Mouse (Mus musculus) brown adipose tissue, adult 24 weeks (tissue): ENCODE data around the gene Crybg3. TPM values are rescaled to one million over a fixed set of nuclear protein-coding genes. Genes with fewer than 3 reads are reported as not detected.

Experiments used
- H3K27ac ChIP-seq: fragments of 200-500 bp; replicated peaks from 2 replicates; pipeline ENCODE4 v1.5.1; 2012; ENCODE audit warnings: low read depth, mild to moderate bottlenecking, low read length
- H3K4me1 ChIP-seq: fragments of 200-500 bp; 2 replicates; pipeline ENCODE4 v1.6.1; 2012; ENCODE audit warnings: low read length, mixed read lengths; ENCODE audit not compliant: control insufficient read depth, insufficient read depth, insufficient read length
- H3K4me3 ChIP-seq: fragments of 200-500 bp; 2 replicates; pipeline ENCODE4 v1.5.1; 2012; ENCODE audit warnings: low read depth, mild to moderate bottlenecking, low read length, moderate library complexity; ENCODE audit not compliant: insufficient read depth
- polyA plus RNA-seq: library from polyadenylated mRNA; stranded (reverse); fragments of >200 nt; gene quantifications from 2 replicates; pipeline ENCODE4 v1.2.4, GENCODE M21; 2012; ENCODE audit not compliant: missing spikeins, insufficient read depth, insufficient read length

Crybg3 gene
- polyA plus RNA-seq, 1 experiment, result 9.4 TPM

DNA sequence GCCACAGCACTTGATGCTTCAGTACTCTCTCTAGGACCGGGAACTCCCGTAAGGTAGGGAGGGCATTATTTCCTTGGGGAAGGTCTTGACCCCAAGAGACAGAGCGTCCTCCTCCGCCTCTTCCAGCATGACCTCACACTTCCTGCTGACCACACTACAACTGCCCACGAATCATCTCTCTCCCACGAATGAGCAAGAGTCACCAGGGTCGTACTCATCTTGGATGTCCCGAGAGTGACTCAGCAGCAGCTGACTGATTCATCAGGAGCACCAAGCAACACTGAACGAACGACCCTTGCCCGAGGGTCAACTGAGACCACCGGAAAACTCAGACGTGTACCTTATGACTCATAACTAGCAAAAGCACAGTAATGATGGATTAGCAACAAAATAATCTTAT lies 71.2 kb downstream of the Crybg3 start:
- Histone ChIP-seq H3K4me3 (no peak overlapping the region), H3K27ac (no peak overlapping the region), H3K4me1 (no peaks in the 10 kb centered on the region)

- Histone ChIP-seq H3K27ac (no peak overlapping the region), H3K4me1 (no peaks in the 10 kb centered on the region), H3K4me3 (no peak overlapping the region)
Observed at GRCm38 (mm10) chr16:59526939-59527338, 73.8 kb downstream of the Crybg3 start.

DNA sequence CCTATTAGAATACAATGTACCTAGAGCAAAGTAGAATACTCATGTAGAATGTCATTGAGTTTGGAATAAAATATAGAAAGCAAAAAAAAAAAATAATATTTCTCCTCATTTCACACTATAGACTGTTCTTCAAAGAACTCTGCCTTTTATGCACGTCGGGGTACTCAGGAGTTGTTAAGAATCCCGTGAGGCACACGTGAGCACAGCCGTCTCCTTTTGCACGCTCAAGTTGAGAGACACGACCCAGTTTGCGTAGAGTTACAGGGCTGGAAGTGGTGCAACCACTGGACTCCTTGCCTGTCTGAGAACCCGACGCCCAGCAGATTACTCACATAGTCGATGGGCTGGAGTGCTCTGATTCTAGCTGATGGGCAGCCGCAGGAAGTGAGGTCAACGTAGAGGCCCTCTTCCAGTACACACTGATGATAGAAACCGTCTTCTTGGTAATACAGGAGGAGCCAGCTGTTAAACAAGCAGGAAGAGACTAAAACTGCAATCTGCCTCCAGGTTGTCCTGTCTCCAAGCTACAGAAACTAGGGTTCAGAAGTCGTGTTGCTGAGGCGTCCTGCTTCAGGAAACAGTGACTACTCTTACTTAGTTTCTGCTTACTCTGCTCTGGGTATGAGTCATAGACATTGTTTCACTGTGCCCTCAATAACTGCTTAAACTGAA lies 78.9 kb downstream of the Crybg3 start:
- Histone ChIP-seq H3K4me3 (no peak overlapping the region), H3K27ac (no peak overlapping the region), H3K4me1 (no peaks in the 10 kb centered on the region)

- H3K4me3 ChIP-seq, result no peak overlapping the region
- no peak overlapping the region for H3K27ac ChIP-seq
- no peaks in the 10 kb centered on the region for H3K4me1 ChIP-seq
Observed at GRCm38 (mm10) chr16:59517447-59518219, 83.1 kb downstream of the Crybg3 start.

DNA sequence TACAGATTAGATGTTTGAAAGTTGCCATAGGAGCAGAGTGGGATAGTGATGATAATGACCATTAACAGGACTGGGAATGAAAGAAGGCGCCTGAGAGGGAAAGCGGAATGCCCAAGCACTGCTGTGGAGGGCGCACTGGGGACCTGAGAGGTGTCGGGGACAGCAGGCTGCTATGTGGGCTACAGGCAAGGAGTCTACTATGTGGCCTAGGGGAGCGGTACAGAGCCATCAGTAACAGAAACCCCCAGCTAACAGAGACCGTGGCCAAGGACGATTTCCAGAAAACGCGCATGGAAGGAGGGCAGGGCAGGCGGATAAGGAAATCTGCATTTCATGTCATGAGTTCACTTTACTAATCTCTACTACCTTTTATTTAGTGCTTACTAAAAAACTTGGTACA lies 83.8 kb downstream of the Crybg3 start:
- H3K4me1 ChIP-seq, result no peaks in the 10 kb centered on the region
- H3K4me3 ChIP-seq, result no peak overlapping the region
- no peak overlapping the region for H3K27ac ChIP-seq

- no peak overlapping the region for H3K27ac ChIP-seq
- H3K4me1 ChIP-seq, result no peaks in the 10 kb centered on the region; the same call in 1 of the 2 replicates
- H3K4me3 ChIP-seq, result no peak overlapping the region
Observed at GRCm38 (mm10) chr16:59515169-59515568, 85.6 kb downstream of the Crybg3 start.

- no peaks in the 10 kb centered on the region; the same call in 1 of the 2 replicates for H3K4me1 ChIP-seq
- no peak overlapping the region for H3K27ac ChIP-seq
- H3K4me3 ChIP-seq, result no peak overlapping the region
Observed at GRCm38 (mm10) chr16:59509830-59510229, 90.9 kb downstream of the Crybg3 start.

DNA sequence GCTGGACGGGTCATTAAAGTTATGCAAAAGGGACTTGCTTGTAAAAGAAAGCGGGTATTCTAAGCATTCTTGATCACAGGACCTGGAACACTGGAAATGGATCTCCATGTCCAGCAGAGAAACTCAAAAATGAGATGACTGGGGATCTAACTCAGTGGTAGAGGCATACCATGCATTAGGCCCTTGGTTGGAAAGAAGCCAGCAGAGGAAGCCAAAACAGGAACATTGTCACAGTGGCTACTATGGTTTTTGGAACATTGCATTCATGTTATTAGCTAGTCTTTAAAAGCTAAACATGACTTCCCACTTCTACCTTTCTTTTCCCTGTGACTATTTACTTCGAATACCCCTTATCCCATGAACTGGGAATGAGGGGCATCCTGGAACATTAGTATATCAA lies 101.6 kb downstream of the Crybg3 start:
- no peaks in the 10 kb centered on the region for H3K4me1 ChIP-seq
- H3K27ac ChIP-seq, result no peak overlapping the region
- no peak overlapping the region for H3K4me3 ChIP-seq

DNA sequence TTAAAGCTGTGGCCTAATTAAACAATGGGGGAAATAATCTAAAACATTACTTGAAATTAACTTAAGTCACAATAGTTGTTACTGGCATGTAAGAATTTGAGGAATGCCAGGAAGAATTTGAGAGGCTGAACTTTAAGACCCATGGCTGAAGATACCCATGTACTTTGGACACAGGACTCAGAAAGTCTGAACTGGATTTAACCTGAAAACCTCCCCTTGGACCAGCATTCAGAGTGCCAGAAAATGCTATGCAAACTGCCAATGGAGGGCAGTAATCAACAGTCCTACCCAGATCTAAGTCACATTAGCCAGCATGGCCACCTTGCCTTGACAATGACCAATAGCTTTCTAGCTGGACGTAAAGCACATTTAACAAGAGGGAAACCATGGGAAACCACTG lies 102.8 kb downstream of the Crybg3 start:
- H3K27ac ChIP-seq, result no peak overlapping the region
- H3K4me3 ChIP-seq, result no peak overlapping the region
- H3K4me1 ChIP-seq, result no peaks in the 10 kb centered on the region

GRCm38 (mm10) chr16:59493199-59493598 lies 107.6 kb downstream of the Crybg3 start:
- Histone ChIP-seq H3K27ac (no peak overlapping the region), H3K4me1 (no peaks in the 10 kb centered on the region), H3K4me3 (no peak overlapping the region)

DNA sequence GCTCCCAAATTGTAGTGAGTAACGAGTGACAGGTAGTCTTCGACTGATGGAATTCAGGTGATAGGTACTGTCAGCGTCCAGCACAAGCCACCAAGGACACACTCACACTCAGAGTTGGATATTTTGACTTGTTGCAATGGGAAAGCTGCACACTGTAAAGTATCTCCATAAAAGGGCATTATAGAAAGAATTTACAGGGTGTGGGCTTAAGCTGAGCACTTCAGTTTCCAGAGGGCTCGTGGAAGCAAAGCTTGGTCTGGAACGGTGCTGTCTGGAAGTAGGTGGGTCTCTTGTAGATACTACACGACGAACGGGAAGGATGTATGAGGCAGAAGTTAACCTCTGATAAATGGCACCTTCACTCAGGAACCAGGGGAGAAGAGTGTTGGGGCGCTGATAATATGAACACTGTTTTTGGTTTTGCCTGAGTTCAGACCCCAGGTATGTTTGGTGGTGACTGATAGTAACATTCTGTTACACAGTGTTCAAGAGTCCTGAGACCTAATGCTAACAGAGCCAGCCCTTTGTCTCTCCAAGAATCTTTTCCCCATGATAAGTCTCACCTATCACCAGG lies 112.7 kb downstream of the Crybg3 start:
- Histone ChIP-seq H3K4me1 (no peaks in the 10 kb centered on the region), H3K4me3 (no peak overlapping the region), H3K27ac (no peak overlapping the region)

DNA sequence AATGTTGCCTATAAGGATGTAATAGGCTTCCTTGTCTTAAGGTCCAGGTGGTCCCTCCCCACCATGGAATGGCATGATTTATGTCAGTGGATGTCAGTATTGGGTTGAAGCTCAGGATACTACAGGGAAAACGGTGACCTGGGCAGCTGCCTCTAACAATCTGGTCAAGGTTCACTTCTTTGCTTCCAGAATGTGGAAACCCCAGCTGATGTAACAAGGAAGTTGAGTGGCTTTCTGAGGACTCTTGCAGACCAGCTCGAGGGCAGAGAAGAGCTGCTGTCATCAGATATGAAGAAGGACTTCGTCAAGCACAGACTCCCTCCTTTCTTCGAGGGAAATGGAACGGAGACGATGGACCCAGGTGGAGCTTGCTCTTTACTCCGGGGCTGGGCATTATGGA lies 113.5 kb downstream of the Crybg3 start:
- Histone ChIP-seq H3K4me3 (no peak overlapping the region), H3K4me1 (no peaks in the 10 kb centered on the region), H3K27ac (no peak overlapping the region)

- H3K4me3 ChIP-seq, result no peak overlapping the region
Observed at GRCm38 (mm10) chr16:59477955-59478354, 122.8 kb downstream of the Crybg3 start.

GRCm38 (mm10) chr16:59474788-59475187 lies 126.0 kb downstream of the Crybg3 start:
- H3K4me1 ChIP-seq, result no peaks in the 10 kb centered on the region
- H3K27ac ChIP-seq, result no peak overlapping the region
- H3K4me3 ChIP-seq, result no peak overlapping the region

More at GRCm38 (mm10) chr16:59477955-59478354, 122.8 kb downstream of the Crybg3 start:
- H3K4me1 ChIP-seq, result no peaks in the 10 kb centered on the region
- H3K27ac ChIP-seq, result no peak overlapping the region

DNA sequence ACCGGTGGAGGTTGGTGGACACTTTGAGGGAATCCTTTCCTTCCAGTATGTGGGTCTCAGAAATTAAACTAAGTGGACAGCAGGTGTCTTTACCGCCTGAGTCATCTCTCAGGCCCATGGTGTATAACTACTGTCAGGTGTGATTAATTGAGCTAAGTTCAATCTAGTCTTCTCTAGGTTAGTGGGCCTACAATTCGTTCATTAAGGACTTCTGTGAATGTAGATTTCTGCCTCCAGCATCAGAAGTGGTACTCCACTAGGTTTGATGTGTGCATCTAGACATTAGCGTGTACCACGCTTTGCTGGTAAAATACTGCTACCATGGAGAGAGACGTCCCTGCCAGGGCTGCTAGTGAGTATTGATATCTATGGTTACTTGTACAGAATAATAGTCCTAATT lies 128.2 kb downstream of the Crybg3 start:
- Histone ChIP-seq H3K4me3 (peak overlapping the region; percentile 15; the same call in 1 of the 2 replicates), H3K4me1 (no peaks in the 10 kb centered on the region), H3K27ac (no peak overlapping the region)
